Mouse (Mus musculus): ENCODE results near the gene Tmem160.

- TF ChIP-seq GATA1 (IDR thresholded peaks at IDR 0.05; ENCODE audit: borderline replicate concordance, low read length) = no peak
- TF ChIP-seq FLI1 (IDR thresholded peaks at IDR 0.05; ENCODE audit: low read length) = no peak
Observed at GRCm38 (mm10) chr7:16460566-16460965, 8.0 kb downstream of the Tmem160 start.

All from megakaryocyte, embryonic 14.5 days (primary cell).